Mouse (Mus musculus) G1E (cell line): ENCODE data around the gene Inpp5d.

Experiments used
- CTCF ChIP-seq: IDR thresholded peaks from 2 replicates; pipeline ENCODE4 v1.5.1; 2012; ENCODE audit warnings: low read depth, low read length, inconsistent platforms, mixed read lengths
- GATA1 ChIP-seq: IDR thresholded peaks from 2 replicates; pipeline ENCODE4 v1.6.1; 2012; ENCODE audit warnings: borderline replicate concordance, low read length, inconsistent platforms, mixed read lengths
- POLR2AphosphoS5 ChIP-seq: IDR thresholded peaks from 2 replicates; pipeline ENCODE4 v1.6.1; 2012; ENCODE audit warnings: low read depth, low read length, inconsistent platforms; ENCODE audit not compliant: insufficient replicate concordance
- TAL1 ChIP-seq: conservative IDR thresholded peaks from 2 replicates; pipeline ENCODE4 v1.6.1; 2012; ENCODE audit warnings: low read depth, low read length, inconsistent platforms, mixed read lengths

GRCm38 (mm10) chr1:87680950-87681349 lies 60.8 kb downstream of the Inpp5d start:
- no peak for TF ChIP-seq CTCF
- TF ChIP-seq TAL1 = no peak
- no peak for TF ChIP-seq POLR2AphosphoS5
- no peak for TF ChIP-seq GATA1
